Mouse (Mus musculus) forebrain, embryonic 10.5 days (tissue): ENCODE results near the gene Gtf2f2. TPM values are rescaled to one million over a fixed set of nuclear protein-coding genes. Genes with fewer than 3 reads are reported as not detected.

Experiments used
- DNase-seq: peaks from one replicate; pipeline ENCODE4 v3.0.0-alpha.2; 2017; ENCODE audit warnings: low spot score; ENCODE audit errors: extremely low spot score
- H3K27ac ChIP-seq: fragments of 300-500 bp; sonication (generic); 2 replicates; pipeline ENCODE4 v1.5.1; 2016; ENCODE audit warnings: mild to moderate bottlenecking
- H3K27me3 ChIP-seq: fragments of 300-500 bp; sonication (generic); 2 replicates; pipeline ENCODE4 v1.6.1; 2016; ENCODE audit warnings: mild to moderate bottlenecking; ENCODE audit not compliant: poor library complexity, severe bottlenecking
- H3K36me3 ChIP-seq: fragments of 300-500 bp; sonication (generic); replicated peaks from 2 replicates; pipeline ENCODE4 v1.6.1; 2016; ENCODE audit warnings: mild to moderate bottlenecking, moderate library complexity
- H3K4me1 ChIP-seq: fragments of 300-500 bp; sonication (generic); 2 replicates; pipeline ENCODE4 v1.6.1; 2016
- H3K4me3 ChIP-seq: fragments of 300-500 bp; sonication (generic); 2 replicates; pipeline ENCODE4 v1.5.1; 2016; ENCODE audit warnings: mild to moderate bottlenecking, moderate library complexity
- H3K9me3 ChIP-seq: fragments of 300-500 bp; sonication (generic); 2 replicates; pipeline ENCODE4 v1.6.1; 2016; ENCODE audit warnings: mild to moderate bottlenecking, moderate library complexity
- WGBS: fragments of 180-500 bp; shearing (Covaris S2); methylation state at CpG from one replicate; pipeline ENCODE4 v1.1.7; 2016; 5-methylcytosine and 5-hydroxymethylcytosine counted together
- polyA plus RNA-seq: library from polyadenylated mRNA; unstranded; fragments of >200 nt; fragmentation: Nextera tagmentation; extraction: Ambion mirVana; gene quantifications from 2 replicates; pipeline ENCODE4 v1.2.1, GENCODE M21; 2016

The Gtf2f2 gene
- polyA plus RNA-seq, 1 experiment from 2014 or later = 57.3 TPM

- H3K9me3 ChIP-seq = no peaks in the 10 kb centered on the region
- H3K27me3 ChIP-seq = no peaks in the 10 kb centered on the region
- DNase-seq = no peak
- H3K4me3 ChIP-seq = no peak overlapping the region
- peaks cover 17% of the 10 kb centered on the region; the same call in 1 of the 2 replicates for H3K36me3 ChIP-seq
- no peaks in the 10 kb centered on the region for H3K4me1 ChIP-seq
- WGBS = 81% methylated on average over 1 of the region's 1 CpGs
- no peak overlapping the region for H3K27ac ChIP-seq
Observed at GRCm38 (mm10) chr14:75989168-75989567, 21.5 kb downstream of the Gtf2f2 start.

GRCm38 (mm10) chr14:75986878-75987483 is 23.7 kb downstream of the Gtf2f2 start:
- Histone ChIP-seq H3K4me3 (no peak overlapping the region), H3K36me3 (peaks cover 12% of the 10 kb centered on the region; the same call in 1 of the 2 replicates), H3K27ac (no peak overlapping the region), H3K4me1 (no peaks in the 10 kb centered on the region), H3K27me3 (no peaks in the 10 kb centered on the region), H3K9me3 (no peaks in the 10 kb centered on the region)
- WGBS = 92% methylated on average over 7 of the region's 7 CpGs
- DNase-seq = no peak

- 76% methylated on average over 4 of the region's 4 CpGs for WGBS
- Histone ChIP-seq H3K4me3 (no peak overlapping the region), H3K27ac (no peak overlapping the region), H3K27me3 (no peaks in the 10 kb centered on the region), H3K36me3 (peaks cover 13% of the 10 kb centered on the region; the same call in 1 of the 2 replicates), H3K4me1 (no peaks in the 10 kb centered on the region), H3K9me3 (no peaks in the 10 kb centered on the region)
- no peak for DNase-seq
Observed at GRCm38 (mm10) chr14:75985112-75985511, 25.6 kb downstream of the Gtf2f2 start.

- no peak for DNase-seq
- Histone ChIP-seq H3K27me3 (no peaks in the 10 kb centered on the region), H3K9me3 (no peaks in the 10 kb centered on the region), H3K36me3 (peaks cover 12% of the 10 kb centered on the region; the same call in 1 of the 2 replicates), H3K4me1 (no peaks in the 10 kb centered on the region), H3K4me3 (no peak overlapping the region), H3K27ac (no peak overlapping the region)
- WGBS = 89% methylated on average over 2 of the region's 2 CpGs
Observed at GRCm38 (mm10) chr14:75983891-75984290, 26.8 kb downstream of the Gtf2f2 start.

- Histone ChIP-seq H3K36me3 (peaks cover 15% of the 10 kb centered on the region; the same call in 1 of the 2 replicates), H3K9me3 (no peaks in the 10 kb centered on the region), H3K4me3 (no peak overlapping the region), H3K4me1 (no peaks in the 10 kb centered on the region), H3K27ac (no peak overlapping the region), H3K27me3 (no peaks in the 10 kb centered on the region)
- DNase-seq = no peak
- 92% methylated on average over 3 of the region's 3 CpGs for WGBS
Observed at GRCm38 (mm10) chr14:75981231-75981630, 29.4 kb downstream of the Gtf2f2 start.

GRCm38 (mm10) chr14:75976107-75976506 is 34.6 kb downstream of the Gtf2f2 start:
- no peak overlapping the region for H3K4me3 ChIP-seq
- H3K9me3 ChIP-seq = no peaks in the 10 kb centered on the region
- no peaks in the 10 kb centered on the region for H3K4me1 ChIP-seq
- no peak overlapping the region for H3K27ac ChIP-seq
- 62% methylated on average over 3 of the region's 3 CpGs for WGBS
- no peaks in the 10 kb centered on the region for H3K27me3 ChIP-seq
- no peak for DNase-seq
- H3K36me3 ChIP-seq = peaks cover 11% of the 10 kb centered on the region; the same call in 1 of the 2 replicates

- H3K4me1 ChIP-seq = peaks cover 18% of the 10 kb centered on the region
- no peak for DNase-seq
- H3K9me3 ChIP-seq = no peaks in the 10 kb centered on the region
- WGBS = 93% methylated on average over 5 of the region's 5 CpGs
- H3K36me3 ChIP-seq = no peaks in the 10 kb centered on the region
- no peaks in the 10 kb centered on the region for H3K27me3 ChIP-seq
- no peak overlapping the region for H3K27ac ChIP-seq
- no peak overlapping the region for H3K4me3 ChIP-seq
Observed at GRCm38 (mm10) chr14:75967291-75967690, 43.4 kb downstream of the Gtf2f2 start.

GRCm38 (mm10) chr14:75964433-75964832 is 46.2 kb downstream of the Gtf2f2 start:
- no peaks in the 10 kb centered on the region for H3K9me3 ChIP-seq

GRCm38 (mm10) chr14:75964000-75964399 is 46.7 kb downstream of the Gtf2f2 start:
- H3K27ac ChIP-seq = no peak overlapping the region
- H3K27me3 ChIP-seq = no peaks in the 10 kb centered on the region
- 73% methylated on average over 5 of the region's 5 CpGs for WGBS
- H3K4me1 ChIP-seq = peaks cover 21% of the 10 kb centered on the region
- no peaks in the 10 kb centered on the region for H3K9me3 ChIP-seq
- no peak for DNase-seq
- no peak overlapping the region for H3K4me3 ChIP-seq
- no peaks in the 10 kb centered on the region for H3K36me3 ChIP-seq

More at GRCm38 (mm10) chr14:75964433-75964832, 46.2 kb downstream of the Gtf2f2 start:
- H3K36me3 ChIP-seq = no peaks in the 10 kb centered on the region
- 95% methylated on average over 1 of the region's 1 CpGs for WGBS
- H3K4me3 ChIP-seq = no peak overlapping the region
- H3K27ac ChIP-seq = no peak overlapping the region
- DNase-seq = no peak
- no peaks in the 10 kb centered on the region for H3K27me3 ChIP-seq
- H3K4me1 ChIP-seq = peaks cover 21% of the 10 kb centered on the region

- Histone ChIP-seq H3K36me3 (no peaks in the 10 kb centered on the region), H3K27me3 (no peaks in the 10 kb centered on the region), H3K4me3 (no peak overlapping the region), H3K9me3 (no peaks in the 10 kb centered on the region), H3K4me1 (peaks cover 21% of the 10 kb centered on the region), H3K27ac (no peak overlapping the region)
- no peak for DNase-seq
- 59% methylated on average over 5 of the region's 5 CpGs for WGBS
Observed at GRCm38 (mm10) chr14:75963215-75963614, 47.5 kb downstream of the Gtf2f2 start.

- H3K4me3 ChIP-seq = no peak overlapping the region
- 92% methylated on average over 9 of the region's 9 CpGs for WGBS
- H3K36me3 ChIP-seq = no peaks in the 10 kb centered on the region
Observed at GRCm38 (mm10) chr14:75962250-75962649, 48.4 kb downstream of the Gtf2f2 start.

GRCm38 (mm10) chr14:75954766-75955165 is 55.9 kb downstream of the Gtf2f2 start, which contains the start of gene Kctd4:
Gene Kctd4 (plus strand): TSS chr14:75955009.
- Histone ChIP-seq H3K4me3 (no peak within 1 kb of the TSS), H3K27ac (no peak within 1 kb of the TSS), H3K9me3 (no peaks in the 10 kb centered on the region), H3K36me3 (no peaks in the 10 kb centered on the region), H3K27me3 (no peaks in the 10 kb centered on the region), H3K4me1 (no peaks in the 10 kb centered on the region)
- 91% methylated on average over 7 of the region's 7 CpGs for WGBS
- no peak for DNase-seq

More at GRCm38 (mm10) chr14:75962250-75962649, 48.4 kb downstream of the Gtf2f2 start:
- Histone ChIP-seq H3K9me3 (no peaks in the 10 kb centered on the region), H3K4me1 (peaks cover 21% of the 10 kb centered on the region), H3K27ac (no peak overlapping the region), H3K27me3 (no peaks in the 10 kb centered on the region)
- no peak for DNase-seq

GRCm38 (mm10) chr14:75953011-75953410 is 57.7 kb downstream of the Gtf2f2 start:
- DNase-seq = no peak
- WGBS = 70% methylated on average over 2 of the region's 2 CpGs

More at GRCm38 (mm10) chr14:75953011-75953410, 57.7 kb downstream of the Gtf2f2 start:
- Histone ChIP-seq H3K27me3 (no peaks in the 10 kb centered on the region), H3K27ac (no peak overlapping the region), H3K4me1 (no peaks in the 10 kb centered on the region), H3K4me3 (no peak overlapping the region), H3K36me3 (peaks cover 10% of the 10 kb centered on the region; the same call in 1 of the 2 replicates), H3K9me3 (no peaks in the 10 kb centered on the region)
